Mouse (Mus musculus) midbrain, embryonic 16.5 days (tissue): ENCODE results near the gene Sept7. TPM values are rescaled to one million over a fixed set of nuclear protein-coding genes. Genes with fewer than 3 reads are reported as not detected.

ENCODE experiments used
- ATAC-seq: fragments of 200-750 bp; cut with Nextera tagmentation; 2 replicates; pipeline ENCODE4 v1.8.0; 2017; ENCODE audit warnings: moderate TSS enrichment
- H3K27ac ChIP-seq: fragments of 300-500 bp; sonication (generic); 2 replicates; pipeline ENCODE4 v1.5.1; 2014; ENCODE audit warnings: mild to moderate bottlenecking, low read length, mixed read lengths
- H3K27me3 ChIP-seq: fragments of 300-500 bp; sonication (generic); 2 replicates; pipeline ENCODE4 v1.6.1; 2014; ENCODE audit warnings: low read depth, low read length, mixed read lengths; ENCODE audit not compliant: control insufficient read depth, insufficient read depth
- H3K36me3 ChIP-seq: fragments of 300-500 bp; sonication (generic); 2 replicates; pipeline ENCODE4 v1.6.1; 2014; ENCODE audit warnings: mild to moderate bottlenecking, low read length, moderate library complexity, mixed read lengths; ENCODE audit not compliant: control insufficient read depth, insufficient read depth
- H3K4me1 ChIP-seq: fragments of 300-500 bp; sonication (generic); 2 replicates; pipeline ENCODE4 v1.6.1; 2014; ENCODE audit warnings: mild to moderate bottlenecking, low read length, mixed read lengths; ENCODE audit not compliant: control insufficient read depth, insufficient read depth
- H3K4me2 ChIP-seq: fragments of 300-500 bp; sonication (generic); 2 replicates; pipeline ENCODE4 v1.6.1; 2014; ENCODE audit warnings: mild to moderate bottlenecking, low read length, mixed read lengths
- H3K4me3 ChIP-seq: fragments of 300-500 bp; sonication (generic); 2 replicates; pipeline ENCODE4 v1.5.1; 2014; ENCODE audit warnings: low read depth, mild to moderate bottlenecking, low read length, moderate library complexity, mixed read lengths
- H3K9ac ChIP-seq: fragments of 300-500 bp; sonication (generic); 2 replicates; pipeline ENCODE4 v1.6.1; 2014; ENCODE audit warnings: low read depth, low read length, mixed read lengths
- H3K9me3 ChIP-seq: fragments of 300-500 bp; sonication (generic); replicated peaks from 2 replicates; pipeline ENCODE4 v1.6.1; 2014; ENCODE audit warnings: mild to moderate bottlenecking, low read length, mixed read lengths; ENCODE audit not compliant: control insufficient read depth, poor library complexity, severe bottlenecking
- WGBS: fragments of 180-500 bp; shearing (Covaris S2); extraction: QIAGEN DNeasy Blood & Tissue Kit; methylation state at CpG from one replicate; pipeline ENCODE4 v1.1.7; 2014; 5-methylcytosine and 5-hydroxymethylcytosine counted together
- polyA plus RNA-seq: library from polyadenylated mRNA; unstranded; fragments of >200 nt; fragmentation: Nextera tagmentation; extraction: Ambion mirVana; gene quantifications from 2 replicates; pipeline ENCODE4 v1.2.1, GENCODE M21; 2015

The Sept7 gene
- polyA plus RNA-seq, 1 experiment from 2014 or later: 247 TPM

GRCm38 (mm10) chr9:25337436-25338198 lies 85.4 kb downstream of the Sept7 start:
- WGBS: 78% methylated on average over 2 of the region's 2 CpGs
- Histone ChIP-seq H3K27ac (no peak overlapping the region), H3K9me3 (no peaks in the 10 kb centered on the region), H3K36me3 (no peaks in the 10 kb centered on the region), H3K4me2 (no peak overlapping the region), H3K9ac (no peak overlapping the region), H3K27me3 (no peaks in the 10 kb centered on the region), H3K4me3 (no peak overlapping the region), H3K4me1 (no peaks in the 10 kb centered on the region)
- no peak for ATAC-seq

GRCm38 (mm10) chr9:25340412-25340811 lies 88.2 kb downstream of the Sept7 start:
- Histone ChIP-seq H3K27ac (no peak overlapping the region), H3K36me3 (no peaks in the 10 kb centered on the region), H3K9me3 (no peaks in the 10 kb centered on the region), H3K4me1 (no peaks in the 10 kb centered on the region), H3K4me3 (no peak overlapping the region), H3K4me2 (no peak overlapping the region), H3K9ac (no peak overlapping the region), H3K27me3 (no peaks in the 10 kb centered on the region)
- no peak for ATAC-seq
- 96% methylated on average over 1 of the region's 1 CpGs for whole genome bisulfite sequencing

GRCm38 (mm10) chr9:25353775-25354174 lies 101.5 kb downstream of the Sept7 start:
- H3K36me3 ChIP-seq: no peaks in the 10 kb centered on the region
- 85% methylated on average over 1 of the region's 1 CpGs for WGBS
- H3K4me1 ChIP-seq: no peaks in the 10 kb centered on the region
- no peak overlapping the region for H3K4me2 ChIP-seq
- no peaks in the 10 kb centered on the region for H3K9me3 ChIP-seq
- no peak overlapping the region for H3K9ac ChIP-seq
- no peak overlapping the region for H3K27ac ChIP-seq
- no peak for ATAC-seq
- no peak overlapping the region for H3K4me3 ChIP-seq
- H3K27me3 ChIP-seq: no peaks in the 10 kb centered on the region

- H3K9ac ChIP-seq: no peak overlapping the region
- H3K4me1 ChIP-seq: no peaks in the 10 kb centered on the region
- 87% methylated on average over 11 of the region's 11 CpGs for WGBS
- H3K4me3 ChIP-seq: no peak overlapping the region
- H3K36me3 ChIP-seq: no peaks in the 10 kb centered on the region
- no peaks in the 10 kb centered on the region for H3K27me3 ChIP-seq
- H3K4me2 ChIP-seq: no peak overlapping the region
- ATAC-seq: peak; percentile 88
- no peaks in the 10 kb centered on the region for H3K9me3 ChIP-seq
- no peak overlapping the region for H3K27ac ChIP-seq
These were observed 103.6 kb downstream of the Sept7 start for GRCm38 (mm10) chr9:25355806-25356205.

- 91% methylated on average over 12 of the region's 12 CpGs for WGBS
- Histone ChIP-seq H3K9me3 (no peaks in the 10 kb centered on the region), H3K36me3 (no peaks in the 10 kb centered on the region), H3K27ac (no peak overlapping the region), H3K4me1 (no peaks in the 10 kb centered on the region), H3K4me3 (no peak overlapping the region), H3K4me2 (no peak overlapping the region), H3K9ac (no peak overlapping the region), H3K27me3 (no peaks in the 10 kb centered on the region)
- ATAC-seq: no peak
These were observed 105.3 kb downstream of the Sept7 start for GRCm38 (mm10) chr9:25357589-25357988.

GRCm38 (mm10) chr9:25358018-25358417 lies 105.8 kb downstream of the Sept7 start:
- Histone ChIP-seq H3K9me3 (no peaks in the 10 kb centered on the region), H3K9ac (no peak overlapping the region), H3K36me3 (no peaks in the 10 kb centered on the region), H3K4me3 (no peak overlapping the region), H3K4me2 (no peak overlapping the region), H3K4me1 (no peaks in the 10 kb centered on the region), H3K27me3 (no peaks in the 10 kb centered on the region), H3K27ac (no peak overlapping the region)
- ATAC-seq: no peak
- 23% methylated on average over 5 of the region's 5 CpGs for WGBS

Other genes starting within 250 kb of the Sept7 start
- gene Gm10181, start 163.0 kb upstream of the Sept7 start, polyA plus RNA-seq: not detected in 2 replicates
- gene Herpud2, start 100.6 kb upstream of the Sept7 start, polyA plus RNA-seq: 29.6 and 30.9 TPM in 2 replicates
- 11.3 and 12.7 TPM in 2 replicates for gene Eepd1, start 229.1 kb downstream of the Sept7 start, polyA plus RNA-seq